Mouse (Mus musculus): ENCODE results near the gene Thada. TPM values are rescaled to one million over a fixed set of nuclear protein-coding genes. Genes with fewer than 3 reads are reported as not detected.

The Thada gene
- polyA plus RNA-seq (2012; rRNA removed) (9.1 and 9.6 TPM in 2 replicates), polyA plus RNA-seq (2014; fragmentation: Nextera tagmentation; extraction: Ambion mirVana) (9.4 and 9.7 TPM in 2 replicates)

- 0 out of 2 replicates have a peak, but pooled peaks have one; percentile 57 for TF ChIP-seq POLR2A (IDR thresholded peaks at IDR 0.05; ENCODE audit: borderline replicate concordance, extremely low read depth, insufficient read depth, insufficient read length)
- no peaks in the 10 kb centered on the region for H3K27me3 ChIP-seq (ENCODE audit: control insufficient read depth, insufficient read depth, low read length)
- peak within 1 kb of the TSS; percentile 94 for H3K9ac ChIP-seq (ENCODE audit: low read depth, low read length, severe bottlenecking)
- peak within 1 kb of the TSS; percentile 67 for H3K27ac ChIP-seq (replicated peaks; ENCODE audit: low read depth, low read length)
- peak; percentile 98 for DNase-seq (ENCODE audit: low spot score)
- H3K9me3 ChIP-seq (ENCODE audit: control insufficient read depth, low read length): no peaks in the 10 kb centered on the region
- peak within 1 kb of the TSS; percentile 96 for H3K4me3 ChIP-seq (replicated peaks; ENCODE audit: low read length)
- peaks cover 9% of the 10 kb centered on the region for H3K4me1 ChIP-seq (ENCODE audit: control insufficient read depth, insufficient read depth, low read length)
- 1% methylated on average over 59 of the region's 67 CpGs for WGBS
- peak; percentile 99 for ATAC-seq (ENCODE audit: low FRiP score, low read depth)
- peak within 1 kb of the TSS; percentile 89 for H3K4me2 ChIP-seq (replicated peaks; ENCODE audit: low read depth, low read length, severe bottlenecking)
- 0 out of 2 replicates have a peak, but pooled peaks cover 5% of the 10 kb centered on the region for H3K36me3 ChIP-seq (ENCODE audit: control insufficient read depth, insufficient read depth, low read length)
Observed at GRCm38 (mm10) chr17:84465753-84466608, at the start of gene Thada. TSS of gene Thada (minus strand) at chr17:84466205.

- TF ChIP-seq POLR2A (IDR thresholded peaks at IDR 0.05; ENCODE audit: borderline replicate concordance, extremely low read depth, insufficient read depth, insufficient read length): no peak
- 10% methylated on average over 4 of the region's 4 CpGs for WGBS
- Histone ChIP-seq H3K4me2 (replicated peaks; ENCODE audit: low read depth, low read length, severe bottlenecking) (peak overlapping the region; percentile 80), H3K9ac (ENCODE audit: low read depth, low read length, severe bottlenecking) (peak overlapping the region; percentile 87), H3K4me3 (replicated peaks; ENCODE audit: low read length) (peak overlapping the region; percentile 84), H3K36me3 (ENCODE audit: control insufficient read depth, insufficient read depth, low read length) (no peaks in the 10 kb centered on the region), H3K27me3 (ENCODE audit: control insufficient read depth, insufficient read depth, low read length) (no peaks in the 10 kb centered on the region), H3K9me3 (ENCODE audit: control insufficient read depth, low read length) (no peaks in the 10 kb centered on the region), H3K4me1 (ENCODE audit: control insufficient read depth, insufficient read depth, low read length) (peaks cover 17% of the 10 kb centered on the region), H3K27ac (replicated peaks; ENCODE audit: low read depth, low read length) (no peak overlapping the region; the same call in 1 of the 2 replicates)
- DNase-seq (ENCODE audit: low spot score) (no peak), ATAC-seq (ENCODE audit: low FRiP score, low read depth) (0 out of 2 replicates have a peak, but pooled peaks have one; percentile 10)
Observed at GRCm38 (mm10) chr17:84512516-84513085, 46.6 kb upstream of the Thada start.

DNA sequence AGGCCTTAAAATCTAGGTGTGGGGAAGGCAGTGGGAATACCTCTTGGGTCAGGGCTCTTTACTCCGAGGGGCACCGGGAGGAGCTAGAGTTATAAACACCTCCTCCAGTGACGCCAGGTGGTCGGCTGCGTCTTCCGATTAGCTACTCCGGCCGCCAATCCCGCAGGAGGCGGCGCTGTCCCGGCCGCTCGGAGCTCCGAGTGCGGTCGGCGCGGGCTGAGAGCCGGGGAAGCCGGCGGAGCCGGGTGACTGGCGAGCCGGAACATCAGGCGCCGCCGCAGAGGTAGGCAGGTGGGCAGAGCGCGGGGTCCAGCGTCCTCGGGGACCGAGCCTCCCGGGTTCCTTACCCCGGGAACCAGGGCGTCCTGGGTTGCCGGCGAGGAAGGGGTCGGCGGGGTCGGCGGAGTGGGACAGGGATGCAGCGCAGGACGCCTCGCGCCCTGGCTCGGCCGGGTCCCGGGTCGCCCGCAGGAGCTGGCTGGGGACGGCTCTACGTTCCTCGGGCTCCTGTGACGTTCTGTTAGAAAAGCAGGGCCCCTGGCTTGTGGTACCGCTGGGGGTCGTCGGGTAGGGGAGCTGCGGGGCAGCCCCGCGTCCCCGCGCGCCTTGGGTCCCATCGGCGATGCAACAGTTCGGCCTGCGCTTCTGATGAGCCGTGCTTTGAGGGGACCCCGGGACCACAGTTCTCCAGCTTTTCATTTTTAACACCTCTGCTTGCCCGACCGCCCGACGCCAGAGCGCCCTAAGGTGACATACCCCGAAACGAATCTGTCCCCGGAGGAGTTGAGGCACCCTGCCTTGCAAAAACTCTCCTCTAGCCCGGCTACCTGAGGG lies 45.9 kb upstream of the Thada start, which contains the start of gene Plekhh2:
Gene Plekhh2, plus strand, starts transcription at position 214 of the 834 bp plus-strand sequence.
- no peaks in the 10 kb centered on the region for H3K27me3 ChIP-seq (ENCODE audit: control insufficient read depth, insufficient read depth, low read length)
- H3K9ac ChIP-seq (ENCODE audit: low read depth, low read length, severe bottlenecking): peak within 1 kb of the TSS; percentile 87
- peak within 1 kb of the TSS; percentile 80 for H3K4me2 ChIP-seq (replicated peaks; ENCODE audit: low read depth, low read length, severe bottlenecking)
- peaks cover 17% of the 10 kb centered on the region for H3K4me1 ChIP-seq (ENCODE audit: control insufficient read depth, insufficient read depth, low read length)
- H3K27ac ChIP-seq (replicated peaks; ENCODE audit: low read depth, low read length): peak within 1 kb of the TSS; percentile 74
- H3K4me3 ChIP-seq (replicated peaks; ENCODE audit: low read length): peak within 1 kb of the TSS; percentile 84
- peak; percentile 61; the same call in 1 of the 2 replicates for TF ChIP-seq POLR2A (IDR thresholded peaks at IDR 0.05; ENCODE audit: borderline replicate concordance, extremely low read depth, insufficient read depth, insufficient read length)
- no peaks in the 10 kb centered on the region for H3K36me3 ChIP-seq (ENCODE audit: control insufficient read depth, insufficient read depth, low read length)
- no peaks in the 10 kb centered on the region for H3K9me3 ChIP-seq (ENCODE audit: control insufficient read depth, low read length)
- ATAC-seq (ENCODE audit: low FRiP score, low read depth): peak; percentile 90
- DNase-seq (ENCODE audit: low spot score): peak; percentile 89
- under 1% methylated on average over 64 of the region's 79 CpGs for WGBS

- no peaks in the 10 kb centered on the region for H3K36me3 ChIP-seq (ENCODE audit: control insufficient read depth, insufficient read depth, low read length)
- peak overlapping the region; percentile 87; the same call in 1 of the 2 replicates for H3K9ac ChIP-seq (ENCODE audit: low read depth, low read length, severe bottlenecking)
- H3K4me3 ChIP-seq (replicated peaks; ENCODE audit: low read length): peak overlapping the region; percentile 84
- H3K9me3 ChIP-seq (ENCODE audit: control insufficient read depth, low read length): no peaks in the 10 kb centered on the region
- peak overlapping the region; percentile 74 for H3K27ac ChIP-seq (replicated peaks; ENCODE audit: low read depth, low read length)
- 21% methylated on average over 11 of the region's 11 CpGs for WGBS
- H3K4me1 ChIP-seq (ENCODE audit: control insufficient read depth, insufficient read depth, low read length): peaks cover 17% of the 10 kb centered on the region
- ATAC-seq (ENCODE audit: low FRiP score, low read depth) (no peak), DNase-seq (ENCODE audit: low spot score) (no peak)
- TF ChIP-seq POLR2A (IDR thresholded peaks at IDR 0.05; ENCODE audit: borderline replicate concordance, extremely low read depth, insufficient read depth, insufficient read length): no peak
- peak overlapping the region; percentile 80 for H3K4me2 ChIP-seq (replicated peaks; ENCODE audit: low read depth, low read length, severe bottlenecking)
- H3K27me3 ChIP-seq (ENCODE audit: control insufficient read depth, insufficient read depth, low read length): no peaks in the 10 kb centered on the region
Observed at GRCm38 (mm10) chr17:84510961-84511639, 45.1 kb upstream of the Thada start.
